Mouse (Mus musculus) thymus, postnatal 10 days (tissue): ENCODE measurements around the gene D630045J12Rik.

Experiments
- DNase-seq, 2 experiments: peaks; one replicate each; pipeline ENCODE4 v3.0.0; 2021; ENCODE audit warnings: low spot score in 2 of 2

Gene D630045J12Rik

DNA sequence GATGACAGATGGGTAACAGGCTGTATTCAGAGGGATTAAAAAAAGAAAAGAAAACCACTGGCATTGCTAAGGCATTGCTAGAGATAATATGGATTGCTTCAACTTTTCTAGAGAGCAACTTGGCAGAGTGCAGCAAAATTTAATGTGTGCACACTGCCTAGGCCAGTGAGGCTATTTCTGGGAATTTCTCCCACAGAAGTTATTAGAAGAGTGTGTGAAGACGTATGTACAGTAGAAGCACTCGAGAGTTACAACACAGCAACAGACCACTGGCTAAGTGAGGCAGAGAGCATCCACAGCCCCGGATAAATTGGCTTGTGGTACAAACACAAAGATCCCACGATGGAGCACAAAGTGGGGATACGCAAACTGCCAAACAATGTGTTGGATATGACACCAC is 11.0 kb downstream of the D630045J12Rik start:
- no peak for DNase-seq

DNA sequence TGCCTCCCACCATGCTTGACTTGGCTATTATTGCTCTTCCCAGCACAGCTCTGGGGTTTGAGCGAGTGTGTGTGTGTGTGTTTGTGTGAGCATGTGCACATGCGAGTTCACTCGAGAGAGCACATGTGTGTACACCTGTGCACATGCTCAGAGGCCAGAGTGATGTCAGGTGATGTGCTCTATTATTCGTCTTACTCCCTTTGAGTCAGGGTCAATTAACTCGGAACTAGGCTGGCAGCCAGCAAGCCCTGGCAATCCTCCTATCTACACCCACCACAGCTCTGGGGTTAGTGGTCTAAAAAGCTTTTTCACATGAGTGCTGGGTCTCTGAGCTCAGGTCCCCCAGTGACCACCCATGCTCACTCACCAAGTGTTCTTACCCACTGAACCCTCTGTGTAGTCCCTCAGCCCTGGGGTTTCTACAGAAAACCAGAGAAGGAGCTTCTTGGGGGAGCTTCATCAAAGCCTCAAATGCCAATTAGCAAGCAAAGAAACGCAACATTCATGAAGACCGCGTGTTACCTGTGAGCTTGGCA is 11.4 kb downstream of the D630045J12Rik start:
- no peak for DNase-seq

DNA sequence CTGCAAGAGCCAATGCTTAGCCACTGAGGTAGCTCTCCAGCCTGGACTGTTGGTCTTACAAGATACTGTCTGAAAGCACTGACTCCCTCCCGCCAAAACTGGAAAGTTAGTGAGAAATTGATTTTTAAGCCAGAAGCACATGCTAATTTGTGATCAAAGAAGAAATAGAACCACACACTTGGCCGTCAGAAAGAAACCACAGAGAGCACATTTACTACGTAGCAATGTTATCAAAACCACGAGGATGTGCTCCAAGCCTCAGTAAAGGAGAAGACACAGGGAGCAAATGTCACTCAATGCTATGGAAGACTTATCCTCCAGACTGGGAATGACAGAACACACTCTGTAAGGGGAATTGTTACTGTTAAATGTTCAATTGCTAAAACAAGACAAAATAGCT is 12.3 kb downstream of the D630045J12Rik start:
- DNase-seq = no peak

DNA sequence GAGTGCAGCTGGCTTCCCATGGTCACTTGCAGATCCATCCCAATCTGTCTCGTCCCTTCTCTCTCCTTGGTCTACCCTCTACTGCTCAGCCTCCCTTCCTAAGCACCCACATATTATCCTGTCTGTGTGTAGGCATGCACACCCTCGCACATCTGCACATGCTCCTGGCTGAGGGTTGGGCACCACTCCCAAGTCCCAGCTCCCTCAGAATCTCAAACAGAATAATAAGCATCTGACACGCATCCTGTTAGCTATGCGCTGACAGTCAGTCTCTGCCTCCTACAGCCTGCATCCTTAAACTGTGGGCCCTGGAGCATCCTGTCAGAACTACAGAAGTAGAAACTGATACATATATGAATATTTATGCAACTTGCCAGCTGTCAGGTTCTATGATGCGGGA is 13.2 kb downstream of the D630045J12Rik start:
- no peak for DNase-seq

DNA sequence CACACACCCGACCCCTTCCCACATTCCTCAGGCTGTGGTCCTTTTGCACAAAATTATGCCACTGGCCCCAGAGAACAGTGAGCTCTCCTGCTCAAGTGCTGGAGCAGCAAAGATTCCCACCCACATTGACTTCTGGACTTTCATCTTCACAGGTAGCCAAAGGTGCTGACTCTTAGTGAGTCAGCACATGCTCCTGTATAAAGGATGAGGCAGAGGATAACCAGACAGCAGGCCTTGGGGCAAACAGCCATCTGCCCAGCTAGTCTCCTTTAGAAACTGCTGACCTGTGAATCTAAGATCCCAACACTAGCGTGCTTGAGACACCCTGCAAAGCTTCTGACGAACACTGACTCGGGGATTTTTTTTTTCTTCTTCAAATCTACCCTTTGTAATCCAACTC is 15.4 kb downstream of the D630045J12Rik start:
- no peak for DNase-seq

DNA sequence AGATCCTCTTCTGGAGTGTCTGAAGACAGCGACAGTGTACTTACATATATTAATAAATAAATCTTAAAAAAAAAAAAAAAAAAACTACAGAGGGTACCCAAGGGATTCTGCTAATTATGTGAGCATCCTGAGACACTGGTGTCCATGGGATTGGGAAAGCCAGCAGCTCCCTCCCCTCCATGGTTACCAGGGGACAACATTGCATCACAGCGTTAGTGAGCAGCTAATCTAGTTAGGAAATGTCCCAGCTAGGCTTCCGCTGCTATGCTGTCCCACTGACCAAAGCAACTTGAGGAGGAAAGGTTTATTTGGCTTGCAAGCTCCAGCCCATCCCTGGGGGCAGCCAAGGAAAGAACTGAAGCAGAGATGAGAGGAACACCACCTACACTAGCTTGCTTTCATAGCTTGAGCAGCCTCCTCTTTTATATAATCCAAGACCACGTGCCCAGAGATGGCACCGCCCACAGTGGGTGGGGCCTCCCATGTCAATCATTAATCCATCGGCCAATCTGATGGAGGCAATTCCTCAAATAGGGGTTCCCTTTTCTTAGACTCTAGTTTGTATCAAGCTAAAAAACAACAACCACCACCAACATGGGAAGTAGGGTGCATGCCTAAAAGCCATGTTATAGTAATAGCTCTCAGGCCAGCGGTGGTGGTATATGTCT is 17.7 kb downstream of the D630045J12Rik start:
- DNase-seq = no peak

DNA sequence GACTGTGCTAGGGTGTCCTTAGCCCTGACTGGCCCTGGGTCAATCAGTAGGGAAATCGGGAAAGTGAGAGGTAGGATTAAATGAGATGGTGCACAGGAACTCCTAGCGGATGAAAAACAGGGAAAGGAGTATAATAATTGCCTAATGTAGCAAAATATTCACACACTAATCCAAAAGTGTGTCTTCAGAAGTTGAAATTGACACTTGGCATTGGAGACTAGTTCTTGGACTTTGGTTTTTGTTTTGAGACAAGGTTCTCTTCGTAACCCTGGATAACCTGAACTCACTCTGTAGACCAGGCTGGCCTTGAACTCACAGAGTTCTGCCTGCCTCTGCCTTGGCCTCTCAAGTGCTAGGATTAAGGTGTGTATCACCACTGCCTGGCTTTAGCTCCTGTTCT is 20.0 kb downstream of the D630045J12Rik start:
- no peak for DNase-seq

DNA sequence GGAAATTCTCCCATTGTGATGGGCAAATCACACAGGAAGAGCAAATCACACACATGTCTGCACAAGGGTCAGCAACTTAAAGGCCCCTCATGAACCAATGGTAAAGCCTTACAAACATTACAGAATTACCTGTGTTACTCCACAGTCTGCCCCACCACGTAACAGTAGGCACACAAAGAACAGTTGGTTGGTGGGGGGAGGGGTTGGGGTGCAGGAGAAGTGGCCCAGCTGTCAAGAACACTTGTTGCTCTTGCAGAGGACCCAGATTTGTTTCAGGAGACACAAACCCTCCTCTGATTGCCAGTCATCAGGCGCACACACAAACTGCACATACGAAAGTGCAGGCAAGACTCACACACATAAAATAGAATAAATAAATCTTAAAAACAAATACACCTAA is 20.9 kb downstream of the D630045J12Rik start:
- DNase-seq = no peak

DNA sequence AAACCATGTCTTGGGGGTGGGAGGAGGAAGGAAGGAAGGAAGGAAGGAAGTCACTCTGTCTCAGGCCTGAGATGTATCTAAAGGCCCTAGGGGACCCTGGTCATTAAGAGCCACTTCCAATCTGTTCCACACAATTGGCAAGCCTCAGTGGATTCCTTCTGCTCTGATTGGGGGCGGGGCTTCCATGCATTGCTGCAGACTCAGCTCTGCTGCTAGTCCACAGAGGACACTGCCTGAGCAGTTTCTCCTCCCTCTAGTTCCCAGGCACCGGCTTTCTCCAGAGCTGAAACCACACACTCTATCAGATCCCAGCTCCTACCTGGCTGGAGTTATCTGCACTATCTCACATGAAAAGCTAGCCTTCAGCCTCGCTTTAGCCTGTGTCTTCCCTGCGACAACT is 21.8 kb downstream of the D630045J12Rik start:
- no peak for DNase-seq

DNA sequence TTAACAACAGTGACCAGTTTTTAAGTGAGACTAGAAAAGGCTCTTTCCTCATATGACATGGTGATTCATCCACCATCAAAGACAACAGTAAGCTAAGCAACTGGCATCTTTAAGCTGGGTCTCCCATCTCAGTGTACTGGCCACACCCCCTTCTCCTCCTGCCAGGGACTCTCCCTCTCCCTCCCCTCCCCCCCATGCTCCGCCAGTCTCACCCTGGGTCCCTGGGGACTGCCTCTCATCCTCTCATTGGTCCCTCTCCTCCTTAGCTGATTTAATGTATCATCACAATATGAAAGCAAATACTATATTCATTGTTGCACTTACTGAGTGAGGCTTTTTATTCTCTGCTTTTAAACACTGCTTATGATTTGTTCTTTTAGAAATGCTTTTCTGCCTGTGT is 29.7 kb downstream of the D630045J12Rik start:
- no peak for DNase-seq

DNA sequence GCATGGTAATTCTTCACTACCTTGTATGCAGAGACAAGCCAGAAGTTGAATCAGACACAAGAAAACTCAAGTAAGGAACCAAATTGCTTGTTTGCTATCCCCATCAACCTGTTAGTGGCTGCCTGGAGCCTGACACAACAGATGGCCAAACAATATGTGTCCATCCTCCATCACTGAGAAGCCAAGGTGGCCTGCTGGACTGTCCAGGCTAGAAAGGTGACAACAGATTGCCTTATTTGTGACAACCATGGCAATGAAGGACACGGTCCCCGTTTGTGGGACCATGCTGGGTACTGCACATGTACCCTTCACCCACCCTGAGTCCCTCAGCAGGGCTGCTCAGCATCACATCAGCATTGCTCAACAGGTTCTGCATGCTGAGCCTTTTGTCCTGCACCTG is 34.5 kb downstream of the D630045J12Rik start:
- DNase-seq = no peak

DNA sequence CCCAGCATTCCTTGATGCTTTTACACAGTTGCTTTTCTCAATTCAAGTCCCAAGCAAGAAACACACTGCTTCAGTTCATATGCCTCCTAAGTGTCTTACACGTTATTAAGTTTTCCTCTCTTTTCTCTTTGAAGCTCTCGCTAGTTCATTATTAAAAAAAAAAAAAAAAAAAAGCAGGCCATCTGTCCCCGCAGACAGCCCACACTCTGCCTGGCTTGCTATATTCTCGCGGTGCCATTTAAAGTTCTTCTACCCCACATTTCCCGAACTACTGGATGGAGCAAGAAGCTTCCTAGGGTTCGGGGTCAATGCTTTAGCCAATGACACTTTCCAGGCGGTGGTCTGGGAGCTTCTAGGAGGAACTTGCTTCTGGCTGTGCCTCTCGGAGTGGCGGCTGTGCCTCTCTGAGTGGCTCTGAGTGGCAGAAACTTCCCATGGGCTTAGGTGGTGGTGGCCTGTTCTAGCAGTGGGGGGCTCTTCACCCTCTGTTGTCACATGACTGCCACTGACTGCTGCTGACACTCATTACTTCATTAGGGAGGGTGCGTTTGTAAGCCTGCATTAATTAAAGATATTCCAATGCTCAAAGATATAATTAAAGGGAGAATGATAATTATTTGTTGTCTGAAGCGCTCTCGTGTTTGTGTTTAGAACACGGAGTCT is 38.2 kb downstream of the D630045J12Rik start:
- DNase-seq = no peak

DNA sequence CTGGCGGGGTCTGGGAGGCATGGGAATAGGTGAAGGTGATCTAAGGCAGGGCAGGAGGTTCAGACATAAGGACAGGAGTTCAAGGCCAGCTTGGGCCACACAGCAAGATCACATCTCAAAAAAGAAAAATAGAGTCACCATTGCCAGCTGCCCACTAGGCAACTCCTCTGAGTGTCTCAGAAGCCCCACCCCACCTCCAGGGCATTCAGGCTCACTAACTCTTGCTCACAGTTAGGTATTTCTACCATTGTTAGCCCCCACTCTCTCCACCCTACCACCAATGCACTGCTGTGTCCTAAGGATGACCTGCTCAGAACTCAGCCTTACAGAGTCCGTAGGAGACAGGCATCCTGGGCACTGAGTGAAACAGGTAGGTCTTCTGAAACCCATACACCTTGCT is 46.2 kb downstream of the D630045J12Rik start:
- no peak for DNase-seq

DNA sequence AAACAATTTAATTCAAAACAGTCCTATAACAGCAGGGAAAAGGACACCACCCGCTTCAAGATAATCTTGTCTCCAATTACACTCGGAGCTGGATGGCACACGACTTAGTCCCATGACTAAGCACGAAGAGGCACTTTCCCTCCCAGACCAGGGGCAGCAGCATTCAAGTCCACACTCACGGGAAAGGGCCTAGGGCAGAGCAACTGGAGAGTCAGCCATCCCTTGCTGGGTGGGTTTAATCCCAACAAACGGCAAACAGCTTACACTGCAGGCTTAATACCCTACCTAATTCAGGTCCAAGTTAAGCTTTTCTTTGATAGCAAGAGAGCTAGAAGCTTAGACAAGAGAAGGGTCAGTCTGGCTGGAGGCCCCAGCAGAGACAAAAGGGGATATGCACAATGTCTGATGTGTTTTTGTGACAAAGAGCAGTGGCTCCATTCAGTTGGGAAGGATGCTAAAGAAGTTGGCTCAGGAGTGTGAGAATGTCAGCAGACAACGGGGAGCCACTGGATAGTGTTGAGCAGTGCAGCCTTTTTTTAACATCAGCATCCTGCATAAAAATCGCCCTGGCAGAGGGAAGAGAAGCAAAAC is 46.8 kb downstream of the D630045J12Rik start:
- no peak for DNase-seq

DNA sequence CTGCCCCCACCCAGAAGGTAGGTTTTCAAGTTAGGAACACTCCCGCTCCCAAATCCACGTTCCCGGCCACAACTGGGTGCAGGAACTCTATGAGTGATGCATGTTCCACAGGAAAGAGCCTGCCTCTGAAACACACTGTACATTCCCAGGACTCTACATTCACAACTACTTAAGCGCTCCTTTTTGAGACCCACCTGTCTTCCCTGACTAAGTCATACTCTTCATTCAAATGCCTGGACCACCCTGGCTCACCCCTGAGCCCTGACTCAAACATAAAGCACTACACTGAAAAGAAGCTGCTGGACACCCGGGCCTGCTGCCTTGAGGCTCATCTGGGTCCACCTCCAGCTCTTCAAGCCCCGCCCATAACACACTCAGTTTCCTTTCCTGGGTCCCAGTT is 48.4 kb downstream of the D630045J12Rik start:
- no peak for DNase-seq

DNA sequence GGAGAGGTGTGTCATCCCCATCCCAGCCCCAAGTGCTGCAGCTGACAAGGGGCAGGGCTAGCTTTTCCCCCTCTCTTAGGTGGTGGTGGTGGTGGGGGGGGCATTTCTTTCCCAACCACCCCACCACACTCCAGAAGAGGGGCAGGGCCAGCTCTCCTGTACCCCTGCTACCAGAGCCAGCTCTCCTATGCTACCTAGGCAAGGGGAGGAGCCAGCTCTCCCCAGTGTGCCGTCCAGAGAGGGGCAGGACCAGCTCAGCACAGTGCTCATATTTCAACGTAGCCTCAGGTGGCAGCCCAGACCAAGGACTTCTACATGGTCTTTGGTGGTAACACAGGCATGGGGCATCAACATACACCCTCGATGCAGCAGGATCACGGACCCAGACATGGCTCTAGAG is 50.0 kb downstream of the D630045J12Rik start:
- no peak for DNase-seq

DNA sequence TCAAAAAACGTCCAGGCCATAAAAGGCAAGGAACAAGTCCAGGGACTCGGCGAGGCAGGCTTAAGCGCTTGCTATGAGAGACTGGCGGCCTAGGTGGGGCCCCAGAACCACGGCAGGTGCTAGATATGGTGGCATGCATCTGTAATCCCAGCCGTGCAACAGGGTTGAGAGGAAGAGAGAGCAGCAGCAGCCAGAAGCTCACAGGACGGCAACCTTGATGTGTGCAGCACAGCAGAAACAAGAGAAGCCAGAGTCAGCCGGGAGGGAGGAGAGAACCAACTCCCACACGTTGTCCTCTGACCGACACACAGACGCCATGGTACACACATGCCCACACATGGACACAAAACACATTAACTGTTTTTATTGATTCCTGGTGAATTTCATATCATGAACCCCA is 51.0 kb downstream of the D630045J12Rik start:
- DNase-seq = no peak

DNA sequence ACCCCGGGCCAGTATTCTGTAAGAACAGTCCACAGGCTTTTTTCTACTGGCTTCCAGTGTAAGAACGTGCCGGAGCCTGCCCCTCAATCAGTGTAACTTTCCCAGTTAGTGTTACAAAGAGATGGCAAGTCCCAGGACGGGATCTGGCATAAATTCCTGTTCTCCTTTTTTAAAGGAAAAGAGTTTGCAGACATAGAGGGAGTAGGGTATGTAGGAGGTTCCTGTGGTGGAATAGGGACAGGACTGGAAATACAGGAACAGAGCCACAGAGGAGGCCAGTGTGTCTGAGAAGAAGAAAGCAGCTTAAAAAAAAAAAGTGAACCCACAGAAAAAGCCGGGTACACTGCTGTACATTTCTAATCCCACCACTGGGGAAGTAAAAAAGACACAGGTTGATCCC is 52.3 kb downstream of the D630045J12Rik start:
- no peak for DNase-seq

DNA sequence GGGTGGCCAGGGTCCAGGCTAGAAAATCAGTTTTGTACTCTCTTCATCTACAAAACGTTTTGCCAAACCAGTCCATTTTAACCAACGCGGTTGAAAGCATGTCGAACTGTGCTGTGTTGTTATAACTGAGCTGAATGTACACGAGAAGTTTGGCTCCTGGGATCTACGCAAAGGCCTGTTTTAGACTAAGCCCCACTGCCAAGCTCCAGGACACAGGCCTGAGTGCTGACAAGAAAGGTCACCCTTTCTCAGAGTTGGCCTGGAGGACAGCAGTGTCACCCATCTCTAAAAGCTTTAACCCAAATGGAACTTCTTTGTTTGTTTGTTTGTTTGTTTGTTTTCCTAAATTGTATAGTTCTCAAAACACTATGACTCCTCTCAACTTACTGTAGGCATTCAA is 54.2 kb downstream of the D630045J12Rik start:
- no peak for DNase-seq

DNA sequence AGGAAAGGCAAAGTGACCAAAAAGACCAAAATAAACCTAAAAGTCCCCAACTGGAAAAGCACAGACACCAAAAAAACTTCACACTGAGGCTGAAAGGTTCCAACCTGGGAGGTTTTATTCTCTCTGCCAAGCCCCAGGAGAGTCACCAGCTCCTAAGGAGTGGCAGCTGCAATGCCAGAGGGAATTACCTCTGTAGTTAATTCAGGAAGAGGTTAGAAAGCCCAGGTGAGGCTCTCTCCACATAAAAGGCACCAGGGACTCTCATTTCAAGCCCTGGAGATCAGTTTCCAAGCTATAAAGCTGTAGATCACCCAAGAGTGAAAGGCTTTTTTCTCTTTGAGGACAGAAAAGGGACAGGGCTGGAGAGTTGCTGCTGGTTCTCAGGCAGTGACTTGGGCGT is 55.1 kb downstream of the D630045J12Rik start:
- no peak for DNase-seq

DNA sequence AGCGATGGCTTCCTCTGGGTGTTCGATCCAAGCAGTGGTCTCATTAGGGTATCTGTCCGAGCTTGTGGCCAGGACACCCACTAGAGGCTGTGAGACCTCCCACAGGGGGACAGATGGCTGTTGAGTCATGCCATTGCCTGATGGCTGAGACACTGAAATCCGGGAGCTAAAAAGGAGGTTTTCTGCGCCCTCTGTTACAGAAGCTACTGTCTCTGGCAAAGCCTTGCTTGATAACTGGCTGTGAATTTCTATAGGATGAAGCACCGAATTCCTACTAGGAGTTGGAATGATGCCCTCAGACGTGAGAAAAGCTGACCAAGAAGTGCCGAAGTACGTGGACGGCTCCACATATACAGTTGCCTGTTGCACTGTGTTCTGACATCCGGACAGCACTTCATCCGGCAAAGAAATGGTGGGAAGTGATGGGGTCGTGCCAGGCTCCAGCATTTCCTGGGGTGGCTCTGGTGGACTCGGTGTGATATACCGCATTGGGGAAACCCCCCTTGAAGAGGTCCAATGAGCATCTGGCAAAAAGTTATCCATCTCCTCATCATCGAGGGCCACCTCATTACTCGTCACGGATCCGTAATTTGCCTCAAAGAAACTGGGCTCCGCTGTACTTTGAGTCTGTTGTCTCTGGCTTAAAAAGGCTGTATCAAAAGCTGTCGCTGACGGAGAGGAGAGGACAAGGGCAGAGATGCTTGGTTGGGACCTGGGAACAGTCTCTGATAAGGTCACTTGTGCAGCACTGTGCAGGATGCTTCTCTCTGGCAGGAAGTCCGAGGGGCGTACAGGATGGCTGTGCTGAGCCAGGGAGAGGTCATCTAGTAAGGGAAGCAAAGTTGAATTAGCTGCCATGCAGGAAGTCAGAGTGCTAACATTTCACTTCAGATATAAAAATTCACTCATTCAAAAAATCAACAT is 57.3 kb downstream of the D630045J12Rik start:
- DNase-seq = no peak

DNA sequence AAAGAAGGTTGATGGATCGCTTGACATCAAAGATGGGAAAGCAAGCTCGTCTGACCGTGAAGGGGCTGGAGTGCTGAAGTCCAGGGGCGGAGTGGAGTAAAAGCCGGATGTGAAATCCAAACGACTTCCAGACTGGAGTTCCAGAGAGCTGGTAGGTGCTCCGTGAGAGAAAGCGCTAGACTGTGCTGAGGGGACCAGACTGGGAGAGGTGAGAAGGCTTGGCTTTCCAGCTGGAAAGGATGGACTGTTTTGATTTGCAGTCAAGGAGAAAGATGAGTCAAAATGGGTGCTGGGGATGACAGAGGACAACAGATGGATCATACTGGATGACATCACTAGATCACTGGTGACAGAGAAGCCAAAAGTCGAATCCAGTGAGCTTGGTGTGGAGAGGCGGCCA is 58.5 kb downstream of the D630045J12Rik start:
- DNase-seq = no peak
